Mouse (Mus musculus): Measurements from ENCODE around the gene Olfr1234.

The Olfr1234 gene

GRCm38 (mm10) chr2:89364765-89365164 is at the start of gene Olfr1234:
Gene Olfr1234, minus strand, starts transcription at chr2:89364865.
- DNase-seq (ENCODE audit: extremely low read depth, low read depth): no peak

GRCm38 (mm10) chr2:89409576-89409975 is 44.9 kb upstream of the Olfr1234 start, which contains the start of gene Olfr1238:
Gene Olfr1238, minus strand, starts transcription at chr2:89409676.
- DNase-seq (ENCODE audit: extremely low read depth, low read depth): no peak

- no peak for DNase-seq (ENCODE audit: extremely low read depth, low read depth)
Measured at GRCm38 (mm10) chr2:89400882-89401281, 36.2 kb upstream of the Olfr1234 start.

- no peak for DNase-seq (ENCODE audit: extremely low read depth, low read depth)
Measured at GRCm38 (mm10) chr2:89342298-89342697, 22.4 kb downstream of the Olfr1234 start, which contains the start of gene Olfr1233. Gene Olfr1233, minus strand, starts transcription at chr2:89342398.

GRCm38 (mm10) chr2:89329575-89329974 is 35.1 kb downstream of the Olfr1234 start, which contains the start of gene Olfr1232:
Gene Olfr1232, minus strand, starts transcription at chr2:89329675.
- DNase-seq (ENCODE audit: extremely low read depth, low read depth): no peak
